Mouse (Mus musculus) small intestine, adult 2 months (tissue): ENCODE data around the gene Traf4.

Experiments
- CTCF ChIP-seq: fragments of 200-500 bp; IDR thresholded peaks from 2 replicates; pipeline ENCODE4 v1.5.1; 2012; ENCODE audit warnings: low read depth, mild to moderate bottlenecking, control low read depth, inconsistent platforms, low read length, moderate library complexity, mixed read lengths; ENCODE audit not compliant: insufficient replicate concordance, insufficient read length; ENCODE audit errors: extremely low read depth
- POLR2A ChIP-seq: fragments of 200-500 bp; IDR thresholded peaks from 2 replicates; pipeline ENCODE4 v1.6.1; 2012; ENCODE audit warnings: low read depth, mild to moderate bottlenecking, control low read depth, inconsistent platforms, low read length, moderate library complexity

GRCm38 (mm10) chr11:78160171-78160570, 5.2 kb downstream of the Traf4 start:
- TF ChIP-seq CTCF (no peak), POLR2A (no peak)
